Mouse (Mus musculus): ENCODE results near the gene Dync1li1.

- TF ChIP-seq CTCF (IDR thresholded peaks at IDR 0.05; ENCODE audit: extremely low read depth, insufficient read depth, low read length) (no peak), POLR2A (IDR thresholded peaks at IDR 0.05; ENCODE audit: extremely low read depth, insufficient read depth, low read length) (no peak)
Measured at GRCm38 (mm10) chr9:114771565-114771964, 83.0 kb downstream of the Dync1li1 start.

Measured in cortical plate, adult 2 months (tissue).